Mouse (Mus musculus): ENCODE data around the gene Bmi1. TPM values are rescaled to one million over a fixed set of nuclear protein-coding genes. Genes with fewer than 3 reads are reported as not detected.

The Bmi1 gene
- polyA plus RNA-seq, 1 experiment from 2014 or later = 4.6 TPM

DNA sequence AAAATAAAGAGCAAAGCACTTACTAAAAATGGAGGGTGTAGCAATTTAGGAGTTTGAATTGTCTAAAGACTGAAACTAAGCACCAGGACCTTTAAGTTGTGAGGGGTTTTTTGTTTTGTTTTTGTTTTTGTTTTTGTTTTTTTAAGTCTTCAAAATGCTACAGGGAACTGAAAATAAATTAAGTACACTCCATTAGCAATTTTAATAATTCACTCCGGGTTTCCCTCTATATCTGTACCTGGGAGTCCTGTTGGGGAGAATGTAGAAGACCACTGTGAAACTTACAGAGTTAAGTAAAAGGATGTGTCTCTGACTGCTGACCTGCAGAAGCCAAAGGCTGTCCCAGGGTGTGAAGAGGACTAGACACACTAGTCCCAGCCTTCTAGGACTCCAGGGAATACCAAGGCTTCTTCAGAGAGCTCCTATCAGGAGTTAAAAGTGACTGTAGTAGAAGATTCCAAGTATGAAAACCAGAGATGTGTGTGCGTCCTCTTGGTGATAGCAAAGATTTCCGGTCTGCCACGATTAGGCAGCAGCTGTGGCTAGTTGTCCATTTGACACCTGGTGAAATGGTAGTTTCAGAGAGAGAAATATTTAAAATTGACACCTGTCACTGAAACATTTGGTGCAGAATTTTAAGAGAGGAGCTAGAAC lies 20.9 kb downstream of the Bmi1 start:
- ATAC-seq (ENCODE audit: low read depth) (no peak), DNase-seq (no peak)
- Histone ChIP-seq H3K9ac (no peak overlapping the region), H3K4me3 (replicated peaks) (no peak overlapping the region), H3K4me2 (no peak overlapping the region), H3K27ac (no peak overlapping the region), H3K27me3 (peaks cover 87% of the 10 kb centered on the region), H3K4me1 (replicated peaks) (peaks cover 12% of the 10 kb centered on the region), H3K36me3 (no peaks in the 10 kb centered on the region), H3K9me3 (replicated peaks) (no peaks in the 10 kb centered on the region)
- WGBS (ENCODE audit: insufficient replicate concordance) = 2% methylated on average over 4 of the region's 4 CpGs

DNA sequence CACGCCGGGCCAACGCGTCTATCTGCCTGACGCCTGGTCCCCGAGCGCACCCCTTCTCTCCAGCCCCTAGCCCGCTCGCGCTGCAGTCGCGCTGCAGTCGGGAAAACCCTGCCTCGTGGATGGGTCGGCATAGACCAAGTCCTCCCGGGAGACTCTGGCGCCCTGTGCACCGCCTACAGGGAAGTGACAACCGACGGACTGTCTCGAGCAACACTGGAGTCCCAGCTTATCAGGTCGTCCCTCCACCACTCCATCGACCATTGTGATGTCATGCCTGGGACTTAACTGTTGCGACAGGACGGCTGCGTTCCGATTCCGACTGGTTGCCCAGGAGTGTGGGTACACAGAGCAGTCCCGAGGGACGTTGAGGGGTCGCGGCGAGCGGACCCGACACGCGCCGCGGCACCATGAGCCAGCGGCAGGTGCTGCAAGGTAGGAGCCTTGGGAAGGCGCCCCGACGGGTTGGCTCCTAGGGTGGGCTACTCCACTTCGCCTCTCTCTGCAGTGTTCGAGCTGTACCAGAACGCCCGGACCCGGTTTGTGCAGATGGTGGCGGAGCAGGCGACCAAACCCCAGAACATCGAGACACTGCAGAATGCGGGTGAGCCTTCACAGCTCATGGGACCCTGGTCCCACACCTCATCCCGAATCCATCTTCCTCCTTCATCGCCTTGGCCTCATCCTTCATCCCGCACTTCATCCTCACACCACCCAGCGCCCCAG lies 22.0 kb downstream of the Bmi1 start:
- Histone ChIP-seq H3K36me3 (no peaks in the 10 kb centered on the region), H3K27me3 (peaks cover 80% of the 10 kb centered on the region), H3K9ac (no peak overlapping the region), H3K4me1 (replicated peaks) (peaks cover 12% of the 10 kb centered on the region), H3K4me2 (0 out of 2 replicates have a peak overlapping the region, but pooled peaks have one; percentile 10), H3K9me3 (replicated peaks) (no peaks in the 10 kb centered on the region), H3K4me3 (replicated peaks) (0 out of 2 replicates have a peak overlapping the region, but pooled peaks have one; percentile 3), H3K27ac (no peak overlapping the region)
- no peak for DNase-seq
- under 1% methylated on average over 56 of the region's 56 CpGs for WGBS (ENCODE audit: insufficient replicate concordance)
- peak; percentile 26; the same call in 1 of the 2 replicates for ATAC-seq (ENCODE audit: low read depth)

- Histone ChIP-seq H3K27me3 (peaks cover 77% of the 10 kb centered on the region), H3K4me3 (replicated peaks) (no peak overlapping the region), H3K9ac (no peak overlapping the region), H3K4me1 (replicated peaks) (peaks cover 7% of the 10 kb centered on the region), H3K4me2 (no peak overlapping the region), H3K36me3 (no peaks in the 10 kb centered on the region), H3K9me3 (replicated peaks) (no peaks in the 10 kb centered on the region), H3K27ac (no peak overlapping the region)
- no peak for ATAC-seq (ENCODE audit: low read depth)
- DNase-seq = no peak
- 3% methylated on average over 11 of the region's 11 CpGs for WGBS (ENCODE audit: insufficient replicate concordance)
Measured at GRCm38 (mm10) chr2:18699401-18699990, 22.7 kb downstream of the Bmi1 start.

- no peak overlapping the region for H3K27ac ChIP-seq
- peaks cover 3% of the 10 kb centered on the region; the same call in 1 of the 2 replicates for H3K27me3 ChIP-seq
- H3K4me3 ChIP-seq (replicated peaks) = no peak overlapping the region
- H3K9me3 ChIP-seq (replicated peaks) = no peaks in the 10 kb centered on the region
- no peak overlapping the region for H3K4me2 ChIP-seq
- no peaks in the 10 kb centered on the region for H3K36me3 ChIP-seq
- H3K4me1 ChIP-seq (replicated peaks) = no peaks in the 10 kb centered on the region
- 48% methylated on average over 3 of the region's 3 CpGs for WGBS (ENCODE audit: insufficient replicate concordance)
- ATAC-seq (ENCODE audit: low read depth) (no peak), DNase-seq (no peak)
- H3K9ac ChIP-seq = no peak overlapping the region
Measured at GRCm38 (mm10) chr2:18710356-18710755, 33.5 kb downstream of the Bmi1 start.

- no peak overlapping the region for H3K27ac ChIP-seq
- ATAC-seq (ENCODE audit: low read depth) (no peak), DNase-seq (no peak)
- H3K9ac ChIP-seq = no peak overlapping the region
- no peak overlapping the region for H3K4me3 ChIP-seq (replicated peaks)
- H3K4me1 ChIP-seq (replicated peaks) = no peaks in the 10 kb centered on the region
- no peak overlapping the region for H3K4me2 ChIP-seq
- no peaks in the 10 kb centered on the region for H3K27me3 ChIP-seq
- no peaks in the 10 kb centered on the region for H3K36me3 ChIP-seq
- WGBS (ENCODE audit: insufficient replicate concordance) = 65% methylated on average over 2 of the region's 2 CpGs
- H3K9me3 ChIP-seq (replicated peaks) = no peaks in the 10 kb centered on the region
Measured at GRCm38 (mm10) chr2:18713071-18713470, 36.3 kb downstream of the Bmi1 start.

- Histone ChIP-seq H3K4me3 (replicated peaks) (no peak overlapping the region), H3K27ac (no peak overlapping the region), H3K4me2 (no peak overlapping the region), H3K9ac (no peak overlapping the region), H3K4me1 (replicated peaks) (no peaks in the 10 kb centered on the region), H3K9me3 (replicated peaks) (no peaks in the 10 kb centered on the region), H3K36me3 (no peaks in the 10 kb centered on the region), H3K27me3 (no peaks in the 10 kb centered on the region)
- WGBS (ENCODE audit: insufficient replicate concordance) = 43% methylated on average over 3 of the region's 3 CpGs
- ATAC-seq (ENCODE audit: low read depth) = no peak
- DNase-seq = no peak
Measured at GRCm38 (mm10) chr2:18714337-18714736, 37.5 kb downstream of the Bmi1 start.

DNA sequence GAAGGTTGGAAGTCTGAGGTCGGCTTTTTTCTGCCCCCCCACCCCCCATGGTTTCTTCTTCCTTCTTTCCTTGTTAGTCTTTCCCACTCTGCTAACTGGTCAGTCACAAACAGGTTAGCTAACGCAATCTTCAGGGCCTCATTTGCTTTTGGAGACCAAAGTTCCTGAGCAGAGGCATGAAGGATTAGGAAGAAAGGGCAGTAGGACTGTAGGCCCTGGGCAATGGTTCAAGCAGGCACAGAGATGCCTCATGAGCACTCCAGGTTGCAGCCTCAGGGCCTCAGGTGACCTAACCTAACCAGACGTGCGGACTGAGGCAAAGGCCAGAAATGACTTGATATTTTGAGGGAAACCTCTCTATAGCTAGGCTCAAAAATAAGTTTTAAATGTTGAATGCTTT lies 41.7 kb downstream of the Bmi1 start:
- no peak for DNase-seq
- Histone ChIP-seq H3K27me3 (no peaks in the 10 kb centered on the region), H3K4me2 (no peak overlapping the region), H3K9me3 (replicated peaks) (no peaks in the 10 kb centered on the region), H3K4me1 (replicated peaks) (no peaks in the 10 kb centered on the region), H3K27ac (no peak overlapping the region), H3K9ac (no peak overlapping the region), H3K36me3 (no peaks in the 10 kb centered on the region), H3K4me3 (replicated peaks) (no peak overlapping the region)
- WGBS (ENCODE audit: insufficient replicate concordance) = 57% methylated on average over 4 of the region's 4 CpGs
- no peak for ATAC-seq (ENCODE audit: low read depth)

DNA sequence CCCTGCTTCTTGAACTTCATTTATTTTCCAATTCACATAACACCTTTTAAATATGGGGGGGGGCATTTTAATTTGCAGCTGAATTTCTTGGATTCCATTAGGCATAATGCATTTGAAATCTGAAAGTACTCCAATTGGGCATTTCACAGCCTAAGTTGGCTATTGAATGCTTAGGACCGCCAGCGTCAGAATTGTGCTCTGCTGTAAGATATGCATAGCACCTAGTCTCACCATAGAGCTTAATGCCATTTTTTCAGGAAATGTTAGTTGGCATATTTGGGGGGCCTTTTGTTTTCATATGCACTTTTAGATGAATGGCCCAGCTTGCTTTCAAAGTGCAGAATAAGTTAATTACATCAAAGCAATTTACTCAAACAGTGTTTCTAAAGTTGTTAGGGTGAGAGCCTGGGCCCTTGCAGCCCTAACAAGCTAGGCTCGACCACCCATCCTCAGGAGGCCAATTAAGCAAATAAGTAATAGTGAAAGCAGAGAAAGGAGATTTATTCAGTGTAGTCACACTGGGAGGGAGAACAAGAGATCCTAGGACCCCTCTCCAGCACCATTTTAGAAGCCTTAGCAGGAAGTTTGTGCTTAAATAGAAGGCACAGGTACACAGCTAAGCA lies 45.5 kb downstream of the Bmi1 start:
- H3K36me3 ChIP-seq = no peaks in the 10 kb centered on the region
- no peak overlapping the region for H3K27ac ChIP-seq
- H3K27me3 ChIP-seq = no peaks in the 10 kb centered on the region
- DNase-seq (no peak), ATAC-seq (ENCODE audit: low read depth) (no peak)
- H3K9me3 ChIP-seq (replicated peaks) = no peaks in the 10 kb centered on the region
- no peak overlapping the region for H3K4me2 ChIP-seq
- H3K4me1 ChIP-seq (replicated peaks) = no peaks in the 10 kb centered on the region
- WGBS (ENCODE audit: insufficient replicate concordance) = 62% methylated on average over 3 of the region's 3 CpGs
- no peak overlapping the region for H3K4me3 ChIP-seq (replicated peaks)
- no peak overlapping the region for H3K9ac ChIP-seq

- Histone ChIP-seq H3K4me3 (replicated peaks) (no peak overlapping the region), H3K27me3 (no peaks in the 10 kb centered on the region), H3K4me2 (no peak overlapping the region), H3K4me1 (replicated peaks) (no peaks in the 10 kb centered on the region), H3K9ac (no peak overlapping the region), H3K36me3 (no peaks in the 10 kb centered on the region), H3K9me3 (replicated peaks) (no peaks in the 10 kb centered on the region), H3K27ac (no peak overlapping the region)
- DNase-seq = no peak
- ATAC-seq (ENCODE audit: low read depth) = no peak
- 56% methylated on average over 1 of the region's 1 CpGs for WGBS (ENCODE audit: insufficient replicate concordance)
Measured at GRCm38 (mm10) chr2:18724462-18724861, 47.6 kb downstream of the Bmi1 start.

DNA sequence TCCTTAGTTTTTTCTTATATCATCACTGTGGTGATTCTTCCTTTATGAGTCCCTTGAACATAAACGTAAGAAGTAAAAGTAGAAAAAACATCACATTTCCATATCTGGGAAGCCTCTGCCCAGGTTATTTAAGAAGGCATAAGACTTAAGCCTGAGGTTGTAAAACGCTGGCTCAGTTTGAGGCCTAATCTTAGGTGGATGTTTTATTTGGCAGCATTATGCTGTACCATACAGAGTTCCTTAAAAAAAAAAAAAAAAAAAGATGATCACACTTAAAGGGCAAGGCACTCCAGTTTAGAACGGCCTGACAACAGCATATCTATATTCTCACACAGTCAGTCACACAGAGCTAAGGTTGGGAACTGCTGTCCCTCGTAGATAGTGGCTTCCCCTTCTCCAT lies 49.1 kb downstream of the Bmi1 start:
- Histone ChIP-seq H3K4me3 (replicated peaks) (no peak overlapping the region), H3K27ac (no peak overlapping the region), H3K9me3 (replicated peaks) (no peaks in the 10 kb centered on the region), H3K4me2 (no peak overlapping the region), H3K27me3 (no peaks in the 10 kb centered on the region), H3K9ac (no peak overlapping the region), H3K4me1 (replicated peaks) (no peaks in the 10 kb centered on the region), H3K36me3 (no peaks in the 10 kb centered on the region)
- WGBS (ENCODE audit: insufficient replicate concordance) = 59% methylated on average over 4 of the region's 4 CpGs
- DNase-seq = no peak
- no peak for ATAC-seq (ENCODE audit: low read depth)

- DNase-seq (no peak), ATAC-seq (ENCODE audit: low read depth) (no peak)
- no peak overlapping the region for H3K4me2 ChIP-seq
- peaks cover 8% of the 10 kb centered on the region; the same call in 1 of the 2 replicates for H3K4me1 ChIP-seq (replicated peaks)
- no peaks in the 10 kb centered on the region for H3K9me3 ChIP-seq (replicated peaks)
- WGBS (ENCODE audit: insufficient replicate concordance) = 44% methylated on average over 9 of the region's 9 CpGs
- H3K36me3 ChIP-seq = no peaks in the 10 kb centered on the region
- H3K27ac ChIP-seq = no peak overlapping the region
- no peak overlapping the region for H3K4me3 ChIP-seq (replicated peaks)
- no peaks in the 10 kb centered on the region; the same call in 1 of the 2 replicates for H3K27me3 ChIP-seq
- H3K9ac ChIP-seq = no peak overlapping the region
Measured at GRCm38 (mm10) chr2:18731718-18732117, 54.9 kb downstream of the Bmi1 start.

All from liver, embryonic 13.5 days (tissue).